Mouse (Mus musculus): ENCODE results near the gene Dhx8.

- TF ChIP-seq CTCF (IDR thresholded peaks at IDR 0.05; ENCODE audit: low read depth): no peak
- TF ChIP-seq EP300 (IDR thresholded peaks at IDR 0.05; ENCODE audit: low read depth): no peak
Observed at GRCm38 (mm10) chr11:101756616-101757015, 23.9 kb downstream of the Dhx8 start.
